Mouse (Mus musculus): ENCODE results near the gene Eddm3b. TPM values are rescaled to one million over a fixed set of nuclear protein-coding genes. Genes with fewer than 3 reads are reported as not detected.

Eddm3b gene
- total RNA-seq, 2 experiments from 2014 or later, result not detected

Other genes starting within 250 kb of the Eddm3b start
- 9.0 and 13.4 TPM in 2 replicates for gene Tep1, start 243.9 kb upstream of the Eddm3b start, total RNA-seq (2015; ENCODE audit: low replicate concordance)
- gene Tep1, start 243.9 kb upstream of the Eddm3b start, total RNA-seq (2017; ENCODE audit: low replicate concordance), result 5.3 and 18.3 TPM in 2 replicates
- gene Klhl33, start 216.9 kb upstream of the Eddm3b start, total RNA-seq (2015; ENCODE audit: low replicate concordance), result not detected in 2 replicates
- 0.14 TPM in 1 of 2 replicates, not detected in the other for gene Klhl33, start 216.9 kb upstream of the Eddm3b start, total RNA-seq (2017; ENCODE audit: low replicate concordance)
- 6.5 and 19.2 TPM in 2 replicates for gene Osgep, start 189.5 kb upstream of the Eddm3b start, total RNA-seq (2015; ENCODE audit: low replicate concordance)
- gene Osgep, start 189.5 kb upstream of the Eddm3b start, total RNA-seq (2017; ENCODE audit: low replicate concordance), result 13.0 and 13.4 TPM in 2 replicates
- gene Apex1, start 189.5 kb upstream of the Eddm3b start, total RNA-seq (2015; ENCODE audit: low replicate concordance), result 21.9 and 26.3 TPM in 2 replicates
- gene Apex1, start 189.5 kb upstream of the Eddm3b start, total RNA-seq (2017; ENCODE audit: low replicate concordance), result 12.3 and 13.4 TPM in 2 replicates
- gene Pip4p1, start 183.6 kb upstream of the Eddm3b start, total RNA-seq (2015; ENCODE audit: low replicate concordance), result 19.6 and 22.3 TPM in 2 replicates
- gene Pip4p1, start 183.6 kb upstream of the Eddm3b start, total RNA-seq (2017; ENCODE audit: low replicate concordance), result 18.0 and 21.5 TPM in 2 replicates
- gene Pnp, start 183.3 kb upstream of the Eddm3b start, total RNA-seq (2015; ENCODE audit: low replicate concordance), result 357 and 415 TPM in 2 replicates
- 529 and 542 TPM in 2 replicates for gene Pnp, start 183.3 kb upstream of the Eddm3b start, total RNA-seq (2017; ENCODE audit: low replicate concordance)
- gene Gm49342, start 169.9 kb upstream of the Eddm3b start, total RNA-seq (2015; ENCODE audit: low replicate concordance), result not detected in 2 replicates
- gene Gm49342, start 169.9 kb upstream of the Eddm3b start, total RNA-seq (2017; ENCODE audit: low replicate concordance), result not detected in 2 replicates
- gene Pnp2, start 158.4 kb upstream of the Eddm3b start, total RNA-seq (2015; ENCODE audit: low replicate concordance), result 161 and 174 TPM in 2 replicates
- 56.1 and 122 TPM in 2 replicates for gene Pnp2, start 158.4 kb upstream of the Eddm3b start, total RNA-seq (2017; ENCODE audit: low replicate concordance)
- gene Rnase10, start 106.7 kb upstream of the Eddm3b start, total RNA-seq (2015; ENCODE audit: low replicate concordance), result 1.3 TPM in 1 of 2 replicates, not detected in the other
- gene Rnase10, start 106.7 kb upstream of the Eddm3b start, total RNA-seq (2017; ENCODE audit: low replicate concordance), result 0.85 TPM in 1 of 2 replicates, not detected in the other
- not detected in 2 replicates for gene Rnase9, start 72.6 kb upstream of the Eddm3b start, total RNA-seq (2015; ENCODE audit: low replicate concordance)
- not detected in 2 replicates for gene Rnase9, start 72.6 kb upstream of the Eddm3b start, total RNA-seq (2017; ENCODE audit: low replicate concordance)
- not detected in 2 replicates for gene Rnase11, start 64.3 kb upstream of the Eddm3b start, total RNA-seq (2015; ENCODE audit: low replicate concordance)
- gene Rnase11, start 64.3 kb upstream of the Eddm3b start, total RNA-seq (2017; ENCODE audit: low replicate concordance), result not detected in 2 replicates
- gene Rnase12, start 56.8 kb upstream of the Eddm3b start, total RNA-seq (2015; ENCODE audit: low replicate concordance), result 5.4 TPM in 1 of 2 replicates, not detected in the other
- gene Rnase12, start 56.8 kb upstream of the Eddm3b start, total RNA-seq (2017; ENCODE audit: low replicate concordance), result 3.1 TPM in 1 of 2 replicates, not detected in the other
- not detected in 2 replicates for gene Olfr750, start 40.0 kb upstream of the Eddm3b start, total RNA-seq (2015; ENCODE audit: low replicate concordance)
- not detected in 2 replicates for gene Olfr750, start 40.0 kb upstream of the Eddm3b start, total RNA-seq (2017; ENCODE audit: low replicate concordance)
- 7.5 and 20.6 TPM in 2 replicates for gene Rnase4, start 23.3 kb upstream of the Eddm3b start, total RNA-seq (2015; ENCODE audit: low replicate concordance)
- gene Rnase4, start 23.3 kb upstream of the Eddm3b start, total RNA-seq (2017; ENCODE audit: low replicate concordance), result 5.6 and 7.5 TPM in 2 replicates
- gene Ang, start 23.3 kb upstream of the Eddm3b start, total RNA-seq (2015; ENCODE audit: low replicate concordance), result 1.9 TPM in 1 of 2 replicates, not detected in the other
- 1.3 TPM in 1 of 2 replicates, not detected in the other for gene Ang, start 23.3 kb upstream of the Eddm3b start, total RNA-seq (2017; ENCODE audit: low replicate concordance)
- 8.1 and 47.2 TPM in 2 replicates for gene Rnase6, start 9.5 kb downstream of the Eddm3b start, total RNA-seq (2015; ENCODE audit: low replicate concordance)
- gene Rnase6, start 9.5 kb downstream of the Eddm3b start, total RNA-seq (2017; ENCODE audit: low replicate concordance), result 9.5 and 15.7 TPM in 2 replicates
- gene Rnase1, start 32.4 kb downstream of the Eddm3b start, total RNA-seq (2015; ENCODE audit: low replicate concordance), result 2.1 TPM in 1 of 2 replicates, not detected in the other
- not detected in 2 replicates for gene Rnase1, start 32.4 kb downstream of the Eddm3b start, total RNA-seq (2017; ENCODE audit: low replicate concordance)
- not detected in 2 replicates for gene Rnase2b, start 47.8 kb downstream of the Eddm3b start, total RNA-seq (2015; ENCODE audit: low replicate concordance)
- 1.3 TPM in 1 of 2 replicates, not detected in the other for gene Rnase2b, start 47.8 kb downstream of the Eddm3b start, total RNA-seq (2017; ENCODE audit: low replicate concordance)
- gene Ang2, start 84.7 kb downstream of the Eddm3b start, total RNA-seq (2015; ENCODE audit: low replicate concordance), result not detected in 2 replicates
- not detected in 2 replicates for gene Ang2, start 84.7 kb downstream of the Eddm3b start, total RNA-seq (2017; ENCODE audit: low replicate concordance)
- not detected in 2 replicates for gene Ear14, start 89.0 kb downstream of the Eddm3b start, total RNA-seq (2015; ENCODE audit: low replicate concordance)
- gene Ear14, start 89.0 kb downstream of the Eddm3b start, total RNA-seq (2017; ENCODE audit: low replicate concordance), result not detected in 2 replicates
- 1.3 TPM in 1 of 2 replicates, not detected in the other for gene Rnase2a, start 141.7 kb downstream of the Eddm3b start, total RNA-seq (2015; ENCODE audit: low replicate concordance)
- gene Rnase2a, start 141.7 kb downstream of the Eddm3b start, total RNA-seq (2017; ENCODE audit: low replicate concordance), result not detected in 2 replicates
- not detected in 2 replicates for gene Gm7247, start 247.3 kb downstream of the Eddm3b start, total RNA-seq (2015; ENCODE audit: low replicate concordance)
- not detected in 2 replicates for gene Gm7247, start 247.3 kb downstream of the Eddm3b start, total RNA-seq (2017; ENCODE audit: low replicate concordance)